Mouse (Mus musculus): ENCODE results near the gene Cacna1b. TPM values are rescaled to one million over a fixed set of nuclear protein-coding genes. Genes with fewer than 3 reads are reported as not detected.

Cacna1b gene
- 0.10 and 0.68 TPM in 2 replicates for total RNA-seq (2015)
- total RNA-seq (2017), result 0.08 and 0.20 TPM in 2 replicates

DNA sequence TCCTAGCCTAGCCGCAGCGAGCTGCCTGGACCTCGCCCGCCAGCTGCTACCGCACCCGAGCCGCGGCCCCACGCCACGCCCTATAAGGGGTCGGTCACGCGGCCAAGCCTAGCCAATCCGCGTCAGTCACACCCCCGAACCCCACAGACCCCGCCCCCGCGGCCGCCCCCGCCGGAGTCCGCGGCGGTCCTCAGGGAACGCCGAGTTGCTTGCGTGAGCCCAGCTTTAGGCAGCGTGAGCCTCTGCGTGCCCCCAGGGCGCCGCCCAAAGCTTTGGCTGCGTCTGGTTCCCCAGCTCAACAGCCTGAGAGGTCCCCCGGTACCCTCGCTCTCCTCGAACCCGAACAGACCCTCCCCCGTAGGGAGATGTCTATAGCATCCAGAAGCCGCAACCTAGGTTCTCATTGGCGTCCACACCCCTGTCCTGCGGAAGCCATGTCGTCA is at the start of gene Cacna1b:
Cacna1b (minus strand) TSS at position 38 of the 443 bp plus-strand sequence.
- ATAC-seq (replicated peaks; ENCODE audit: poor library complexity), result peak; percentile 66

DNA sequence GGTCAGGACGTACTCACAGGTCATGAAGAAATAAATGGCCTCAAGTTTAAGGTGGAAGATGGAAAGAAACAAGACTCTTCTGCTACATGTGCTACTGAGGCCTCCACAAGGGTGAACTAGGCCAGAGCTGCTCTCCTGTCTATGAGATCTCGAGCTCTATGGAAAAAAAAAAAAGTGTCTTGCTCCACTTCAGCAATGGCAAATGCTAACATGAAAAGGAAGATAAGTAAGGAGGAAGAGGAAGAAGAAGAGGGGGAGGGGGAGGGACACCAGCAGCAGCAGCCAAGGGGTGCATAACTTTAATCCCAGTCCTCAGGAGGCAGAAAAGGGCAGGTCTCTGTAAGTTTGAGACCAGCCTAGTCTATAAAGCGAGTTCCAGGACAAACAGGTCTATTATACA is 46.8 kb upstream of the Cacna1b start:
- ATAC-seq (replicated peaks; ENCODE audit: poor library complexity), result no peak

DNA sequence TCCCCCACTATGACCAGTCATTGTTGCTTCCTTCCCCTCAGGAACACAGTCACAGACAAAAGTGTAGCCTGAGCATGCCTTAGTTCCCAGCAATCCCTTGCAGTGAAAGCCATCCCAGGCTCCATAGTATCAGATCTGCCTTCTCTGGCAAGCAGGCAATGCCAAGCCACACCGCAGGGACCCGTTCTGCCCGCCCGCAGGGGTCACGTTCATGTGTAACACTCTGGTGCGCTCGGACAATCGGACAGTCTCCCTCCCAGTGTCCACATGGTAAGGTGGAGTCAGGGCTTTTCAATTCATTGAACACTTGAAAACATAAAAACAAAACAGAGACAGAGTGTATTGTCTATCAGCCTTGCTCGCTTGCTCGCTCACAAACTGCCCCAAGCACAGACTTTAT is 44.7 kb upstream of the Cacna1b start:
- ATAC-seq (replicated peaks; ENCODE audit: poor library complexity), result no peak

DNA sequence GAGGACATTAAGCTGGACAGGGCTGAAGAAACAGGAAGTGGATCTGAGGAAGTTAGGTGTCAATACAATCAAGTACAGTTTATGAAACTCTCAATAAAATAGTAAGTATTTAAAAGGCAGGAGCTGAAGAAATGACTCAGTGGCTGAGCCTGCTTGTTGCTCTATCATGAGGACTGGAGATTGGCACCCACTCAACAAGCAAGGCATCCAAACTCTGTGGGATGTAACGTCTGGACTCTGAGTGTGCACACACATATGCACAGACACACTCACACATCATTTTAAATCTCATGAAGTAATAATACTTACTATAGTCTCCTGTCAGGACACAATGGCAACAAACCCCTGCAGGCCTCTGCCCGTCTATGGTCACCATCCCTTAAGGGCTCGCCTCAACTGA is 44.1 kb upstream of the Cacna1b start:
- no peak for ATAC-seq (replicated peaks; ENCODE audit: poor library complexity)

DNA sequence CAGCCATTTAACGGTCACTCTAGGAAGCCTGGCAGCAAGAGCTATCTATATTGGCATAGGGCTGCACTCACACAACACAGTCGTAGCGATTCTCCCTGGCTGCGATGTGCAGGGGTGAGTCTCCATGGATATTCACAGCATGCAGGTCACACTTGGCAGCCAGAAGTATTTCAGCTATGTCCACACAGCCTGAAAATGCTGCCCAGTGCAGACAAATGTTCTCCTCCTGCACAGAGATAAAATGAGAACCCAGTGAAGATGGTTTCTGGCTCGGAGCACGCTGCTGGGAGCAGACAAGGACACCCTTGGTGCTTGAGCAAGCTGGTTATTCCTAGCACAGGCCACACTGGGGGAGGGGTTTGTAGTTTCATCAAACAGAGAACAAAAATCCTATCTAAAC is 43.2 kb upstream of the Cacna1b start:
- ATAC-seq (replicated peaks; ENCODE audit: poor library complexity), result no peak

- no peak for ATAC-seq (replicated peaks; ENCODE audit: poor library complexity)
Measured at GRCm38 (mm10) chr2:24805621-24806020, 42.7 kb upstream of the Cacna1b start.

DNA sequence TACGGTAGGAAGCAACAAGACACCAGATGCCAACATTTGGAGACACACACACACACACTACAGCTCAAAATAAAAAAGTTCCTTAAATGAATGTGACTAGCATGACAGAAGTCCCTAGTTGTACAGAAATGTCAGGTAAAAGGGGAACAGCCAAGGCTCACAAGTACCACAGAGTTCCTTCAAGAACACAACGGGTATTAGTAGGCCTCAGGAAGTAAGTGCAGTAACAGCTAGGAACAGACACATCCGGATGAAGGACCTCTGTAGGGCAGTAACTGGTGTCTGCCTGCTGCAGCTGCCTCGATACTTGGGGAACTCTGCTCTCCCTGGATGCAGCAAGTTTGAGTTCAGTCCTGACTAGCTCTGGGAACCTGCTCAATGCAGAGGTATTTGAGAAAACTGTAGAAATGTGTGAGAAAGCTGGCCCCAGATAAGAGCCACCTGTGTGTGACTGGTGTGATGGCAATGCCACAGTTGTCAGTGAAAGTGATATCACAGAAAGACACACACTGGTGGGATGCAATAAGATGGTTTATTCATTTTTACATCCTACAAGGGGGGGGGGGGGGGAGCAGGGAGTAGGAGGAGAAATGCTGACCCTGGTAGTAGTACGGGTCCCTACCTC is 34.0 kb upstream of the Cacna1b start:
- ATAC-seq (replicated peaks; ENCODE audit: poor library complexity), result peak; percentile 53

GRCm38 (mm10) chr2:24787250-24787649 is 24.3 kb upstream of the Cacna1b start:
- ATAC-seq (replicated peaks; ENCODE audit: poor library complexity), result no peak

DNA sequence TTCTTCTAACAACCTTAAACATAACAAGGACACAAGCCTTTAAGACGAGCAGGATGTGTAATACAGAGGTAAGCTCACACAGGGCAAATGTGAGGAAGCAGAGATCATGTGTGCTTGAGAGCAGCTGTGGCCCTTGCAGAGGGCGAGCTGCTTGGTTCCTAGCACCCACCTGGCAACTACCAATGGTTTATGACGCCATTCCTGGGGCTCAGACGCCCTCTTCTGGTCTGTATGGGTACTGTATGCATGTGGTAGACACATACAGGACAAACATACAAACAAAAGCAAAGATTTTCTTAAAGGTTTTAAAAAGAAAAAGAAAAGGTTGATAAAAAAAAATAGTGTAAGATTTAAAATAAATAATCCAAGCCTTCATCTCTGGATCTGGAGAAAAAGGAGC is 18.3 kb upstream of the Cacna1b start:
- ATAC-seq (replicated peaks; ENCODE audit: poor library complexity), result no peak

GRCm38 (mm10) chr2:24776831-24777230 is 13.9 kb upstream of the Cacna1b start:
- no peak for ATAC-seq (replicated peaks; ENCODE audit: poor library complexity)

- 0 out of 2 replicates have a peak, but pooled peaks have one; percentile 29 for ATAC-seq (replicated peaks; ENCODE audit: poor library complexity)
Measured at GRCm38 (mm10) chr2:24775951-24776587, 13.1 kb upstream of the Cacna1b start.

DNA sequence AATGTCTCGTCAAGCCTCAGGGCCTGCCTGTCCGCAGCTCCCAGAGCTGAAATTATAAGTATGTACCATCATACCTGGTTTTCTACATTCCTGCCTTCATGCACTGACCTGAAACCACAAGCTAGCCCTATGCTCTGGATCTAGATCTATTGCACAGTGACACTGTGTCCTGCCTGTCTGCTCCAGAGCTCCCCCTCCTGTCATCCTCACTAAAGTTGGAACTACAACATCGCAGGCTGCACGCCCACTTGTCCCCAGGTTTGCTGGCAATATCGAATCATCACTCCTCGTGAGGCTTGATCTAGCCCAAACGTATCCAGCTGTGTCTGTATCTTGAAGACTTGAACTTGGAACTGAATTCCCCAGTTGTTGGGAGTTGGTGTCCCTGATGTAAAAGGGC is 11.9 kb upstream of the Cacna1b start:
- peak; percentile 57 for ATAC-seq (replicated peaks; ENCODE audit: poor library complexity)

GRCm38 (mm10) chr2:24770861-24771260 is 7.9 kb upstream of the Cacna1b start:
- ATAC-seq (replicated peaks; ENCODE audit: poor library complexity), result no peak

- no peak for ATAC-seq (replicated peaks; ENCODE audit: poor library complexity)
Measured at GRCm38 (mm10) chr2:24762446-24762960, 449 bp downstream of the Cacna1b start.

DNA sequence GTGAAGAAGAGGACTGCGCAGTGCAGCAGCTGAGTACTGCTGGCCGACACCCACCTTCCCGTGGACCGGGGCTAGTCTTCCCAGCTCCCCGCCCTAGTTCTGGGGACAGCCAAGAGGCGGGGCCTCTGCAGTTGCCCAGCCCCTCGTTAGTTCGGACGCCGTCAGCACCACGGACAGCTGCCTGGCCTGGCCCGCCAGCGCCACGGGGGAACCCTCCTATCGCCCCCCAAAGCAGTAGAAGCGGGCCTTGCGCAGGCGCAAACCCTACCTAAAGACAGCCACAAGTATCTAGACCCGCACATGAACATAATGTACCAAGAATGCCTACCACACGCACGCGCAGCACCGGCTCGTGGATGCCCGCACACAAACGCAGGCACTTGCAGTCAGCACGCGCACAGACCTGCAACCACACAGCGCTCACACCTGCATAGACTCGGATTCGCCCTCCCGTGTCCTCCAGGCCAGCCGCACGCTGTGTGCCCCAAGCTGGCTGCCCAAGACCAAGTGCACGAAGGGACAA is 968 bp downstream of the Cacna1b start:
- ATAC-seq (replicated peaks; ENCODE audit: poor library complexity), result peak; percentile 94

- ATAC-seq (replicated peaks; ENCODE audit: poor library complexity), result peak; percentile 85
Measured at GRCm38 (mm10) chr2:24755276-24755675, 7.7 kb downstream of the Cacna1b start.

DNA sequence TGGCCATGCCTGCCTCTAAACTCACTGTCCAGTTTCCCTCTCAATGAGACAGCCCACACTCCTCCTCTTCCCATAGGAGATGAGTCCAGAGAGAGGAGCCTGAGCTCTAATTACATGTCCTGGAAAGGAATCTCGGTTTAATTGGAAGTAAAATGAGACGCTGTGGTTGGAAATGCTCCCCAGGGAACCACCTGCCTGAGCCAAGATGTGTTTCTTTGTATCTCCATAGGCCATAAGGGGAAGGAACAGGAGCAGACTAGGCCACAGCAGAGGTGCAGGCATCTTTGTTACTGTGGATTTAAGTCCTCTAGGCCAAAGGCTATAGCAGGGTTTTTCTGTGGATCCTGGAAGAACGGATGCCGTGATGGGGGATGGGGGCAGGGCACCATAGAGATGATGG is 10.4 kb downstream of the Cacna1b start:
- ATAC-seq (replicated peaks; ENCODE audit: poor library complexity), result no peak

DNA sequence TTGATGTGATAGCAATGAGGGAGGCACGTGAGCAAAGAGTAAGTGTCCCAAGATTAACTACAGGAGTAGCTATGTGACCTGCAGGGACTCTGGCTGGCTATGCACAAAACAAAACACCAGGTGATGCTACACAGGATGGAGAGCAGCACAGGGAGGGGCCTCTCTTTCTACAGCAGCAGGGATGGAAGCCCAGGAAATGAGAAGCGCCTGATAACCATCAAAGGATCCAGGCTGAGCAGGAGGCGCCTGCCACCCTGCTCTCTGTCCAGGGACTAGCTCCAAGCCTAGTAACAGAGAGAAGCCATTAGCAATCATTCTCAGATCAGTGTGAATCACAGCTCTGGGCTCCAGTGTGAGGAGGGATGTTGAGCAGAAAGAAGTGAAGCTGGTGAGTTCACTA is 12.9 kb downstream of the Cacna1b start:
- no peak for ATAC-seq (replicated peaks; ENCODE audit: poor library complexity)

DNA sequence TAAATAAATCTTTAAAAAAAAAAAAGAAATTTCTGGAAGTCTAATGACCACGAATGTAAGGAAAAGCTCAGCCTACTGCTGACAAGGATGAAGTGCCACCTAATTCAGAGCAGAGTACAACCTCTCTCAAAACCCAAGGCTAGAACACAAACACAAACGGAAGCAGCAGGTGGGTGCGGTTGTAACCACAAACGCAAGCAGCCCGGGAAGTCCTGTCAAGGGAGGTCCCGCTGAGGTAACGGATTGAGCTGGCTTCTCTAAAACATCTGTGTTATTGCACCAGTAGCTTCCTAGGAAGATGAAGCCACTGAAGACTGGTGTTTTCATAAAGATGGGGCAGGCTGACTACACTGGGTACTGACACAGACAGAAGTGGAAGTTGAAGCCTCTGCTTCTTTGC is 15.1 kb downstream of the Cacna1b start:
- ATAC-seq (replicated peaks; ENCODE audit: poor library complexity), result peak; percentile 94

DNA sequence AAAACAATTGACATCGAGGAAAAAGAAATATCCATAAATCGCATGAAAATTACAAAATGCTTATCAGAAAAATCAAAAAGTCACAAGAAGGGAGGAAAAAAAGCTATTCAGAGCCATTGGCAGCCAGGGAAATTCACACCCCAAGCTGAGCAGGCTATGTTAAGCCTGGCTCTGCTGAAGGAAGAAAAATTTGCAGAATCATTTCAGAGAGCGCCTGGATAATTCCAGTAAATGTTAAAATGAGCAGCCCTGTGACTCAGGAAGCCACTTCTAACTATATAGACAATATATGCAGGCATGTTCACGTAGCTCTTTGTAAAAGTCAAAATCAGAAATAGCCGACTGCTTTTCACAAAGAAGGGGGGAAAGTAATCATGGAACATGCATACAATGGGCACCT is 23.3 kb downstream of the Cacna1b start:
- no peak for ATAC-seq (replicated peaks; ENCODE audit: poor library complexity)

DNA sequence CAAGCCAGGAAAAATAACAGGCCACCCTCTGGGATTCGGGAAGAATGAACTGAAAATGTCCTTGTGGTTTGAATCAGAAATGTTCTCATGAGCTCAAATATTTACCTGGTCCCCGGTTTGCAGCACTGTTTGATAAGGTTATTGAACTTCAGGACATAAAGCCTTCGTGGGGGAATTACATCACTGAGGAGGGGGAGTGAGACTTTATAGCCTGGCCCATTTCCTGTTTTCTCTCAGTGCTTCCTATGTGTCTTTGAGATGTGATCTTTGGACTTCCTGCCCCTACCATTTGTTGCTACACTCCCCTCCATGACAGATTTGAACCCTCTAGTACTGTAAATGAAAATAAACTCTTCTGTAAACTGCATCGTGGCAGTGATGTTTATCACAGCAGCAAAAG is 29.8 kb downstream of the Cacna1b start:
- no peak for ATAC-seq (replicated peaks; ENCODE audit: poor library complexity)

- no peak for ATAC-seq (replicated peaks; ENCODE audit: poor library complexity)
Measured at GRCm38 (mm10) chr2:24725865-24726264, 37.1 kb downstream of the Cacna1b start.

Measured in megakaryocyte progenitor cell, adult 5-6 weeks (primary cell).